Mouse (Mus musculus): Measurements from ENCODE around the gene Mdm4. TPM values are rescaled to one million over a fixed set of nuclear protein-coding genes. Genes with fewer than 3 reads are reported as not detected.

The Mdm4 gene
- total RNA-seq, 2 experiments from 2014 or later, result 77.9 to 92.5 TPM

- ATAC-seq (replicated peaks; ENCODE audit: poor library complexity, severe bottlenecking), result no peak
Measured at GRCm38 (mm10) chr1:132964106-132964505, 66.3 kb downstream of the Mdm4 start.

GRCm38 (mm10) chr1:132961751-132962150 is 68.6 kb downstream of the Mdm4 start:
- ATAC-seq (replicated peaks; ENCODE audit: poor library complexity, severe bottlenecking), result no peak

- no peak for ATAC-seq (replicated peaks; ENCODE audit: poor library complexity, severe bottlenecking)
Measured at GRCm38 (mm10) chr1:132956809-132957208, 73.6 kb downstream of the Mdm4 start.

- no peak for ATAC-seq (replicated peaks; ENCODE audit: poor library complexity, severe bottlenecking)
Measured at GRCm38 (mm10) chr1:132947811-132948210, 82.5 kb downstream of the Mdm4 start.

- no peak for ATAC-seq (replicated peaks; ENCODE audit: poor library complexity, severe bottlenecking)
Measured at GRCm38 (mm10) chr1:132945826-132946225, 84.5 kb downstream of the Mdm4 start.

- no peak for ATAC-seq (replicated peaks; ENCODE audit: poor library complexity, severe bottlenecking)
Measured at GRCm38 (mm10) chr1:132938975-132939374, 91.4 kb downstream of the Mdm4 start.

- no peak for ATAC-seq (replicated peaks; ENCODE audit: poor library complexity, severe bottlenecking)
Measured at GRCm38 (mm10) chr1:132937296-132938030, 92.9 kb downstream of the Mdm4 start.

GRCm38 (mm10) chr1:132934856-132935255 is 95.5 kb downstream of the Mdm4 start:
- ATAC-seq (replicated peaks; ENCODE audit: poor library complexity, severe bottlenecking), result no peak

GRCm38 (mm10) chr1:132932421-132932820 is 97.9 kb downstream of the Mdm4 start:
- ATAC-seq (replicated peaks; ENCODE audit: poor library complexity, severe bottlenecking), result no peak

GRCm38 (mm10) chr1:132930291-132930690 is 100.1 kb downstream of the Mdm4 start:
- ATAC-seq (replicated peaks; ENCODE audit: poor library complexity, severe bottlenecking), result no peak

GRCm38 (mm10) chr1:132928907-132929250 is 101.5 kb downstream of the Mdm4 start:
- ATAC-seq (replicated peaks; ENCODE audit: poor library complexity, severe bottlenecking), result no peak

- no peak for ATAC-seq (replicated peaks; ENCODE audit: poor library complexity, severe bottlenecking)
Measured at GRCm38 (mm10) chr1:132928032-132928906, 102.1 kb downstream of the Mdm4 start.

GRCm38 (mm10) chr1:132925270-132925669 is 105.1 kb downstream of the Mdm4 start:
- ATAC-seq (replicated peaks; ENCODE audit: poor library complexity, severe bottlenecking), result no peak

GRCm38 (mm10) chr1:132922257-132922656 is 108.1 kb downstream of the Mdm4 start:
- ATAC-seq (replicated peaks; ENCODE audit: poor library complexity, severe bottlenecking), result no peak

GRCm38 (mm10) chr1:132921071-132921470 is 109.3 kb downstream of the Mdm4 start:
- no peak for ATAC-seq (replicated peaks; ENCODE audit: poor library complexity, severe bottlenecking)

- no peak for ATAC-seq (replicated peaks; ENCODE audit: poor library complexity, severe bottlenecking)
Measured at GRCm38 (mm10) chr1:132919258-132919657, 111.1 kb downstream of the Mdm4 start.

- no peak for ATAC-seq (replicated peaks; ENCODE audit: poor library complexity, severe bottlenecking)
Measured at GRCm38 (mm10) chr1:132918117-132918680, 112.2 kb downstream of the Mdm4 start.

GRCm38 (mm10) chr1:132917554-132917953 is 112.8 kb downstream of the Mdm4 start:
- no peak for ATAC-seq (replicated peaks; ENCODE audit: poor library complexity, severe bottlenecking)

- no peak for ATAC-seq (replicated peaks; ENCODE audit: poor library complexity, severe bottlenecking)
Measured at GRCm38 (mm10) chr1:132915849-132916493, 114.4 kb downstream of the Mdm4 start.

GRCm38 (mm10) chr1:132910414-132911041 is 119.8 kb downstream of the Mdm4 start:
- no peak for ATAC-seq (replicated peaks; ENCODE audit: poor library complexity, severe bottlenecking)
